Mouse (Mus musculus) thymus, adult 18-20 months (tissue): ENCODE results near the gene Msrb3.

Source experiments
- DNase-seq, 2 experiments: peaks; one replicate each; pipeline ENCODE4 v3.0.0; 2022; ENCODE audit warnings: mixed read lengths in 2 of 2

Msrb3 gene

DNA sequence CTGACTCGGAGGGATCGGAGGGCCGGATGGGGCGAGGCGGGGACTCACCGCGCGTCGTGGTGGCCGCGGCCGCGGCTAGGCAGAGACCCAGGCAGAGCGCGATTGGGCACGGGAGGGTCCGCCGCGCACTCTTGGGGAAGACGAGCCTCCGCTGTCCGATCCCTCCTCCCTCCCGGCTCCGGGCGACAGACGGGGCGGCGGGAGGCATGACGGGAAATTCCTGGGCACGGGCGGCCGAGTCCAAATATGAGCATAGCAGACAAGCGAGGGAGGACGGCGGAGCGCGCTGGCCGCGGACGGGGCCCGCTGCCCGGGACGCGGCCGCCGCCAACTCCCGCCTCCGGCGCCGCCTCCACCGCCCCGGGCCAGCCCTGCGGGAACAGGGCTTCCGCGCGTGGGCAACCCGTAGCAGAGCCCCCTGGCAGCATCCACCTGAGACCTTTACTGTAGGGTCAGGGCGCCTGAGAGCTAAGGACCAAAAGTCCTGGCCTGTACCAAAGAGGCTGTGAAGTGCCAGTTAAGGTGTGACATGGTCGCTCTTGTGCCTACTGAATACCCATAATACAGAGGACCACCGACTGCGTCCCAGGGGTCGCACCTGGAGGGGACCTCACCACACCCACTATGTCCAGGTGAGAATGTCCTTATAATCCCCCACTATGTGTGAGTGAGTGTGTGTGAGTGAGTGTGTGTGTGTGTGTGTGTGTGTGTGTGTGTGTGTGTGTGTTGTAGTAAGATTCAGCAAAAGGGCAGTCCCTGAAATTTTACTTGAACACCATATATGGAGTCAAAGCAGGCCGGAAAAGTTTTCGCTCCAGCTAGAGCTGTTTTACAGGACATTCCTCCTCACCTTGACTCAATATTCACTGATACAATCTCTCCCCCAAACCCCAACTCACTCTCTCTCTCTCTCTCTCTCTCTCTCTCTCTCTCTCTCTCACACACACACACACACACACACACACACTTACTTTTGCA, at the start of gene Msrb3:
Msrb3 (minus strand) TSS at position 317 of the 978 bp plus-strand sequence.
- peak in 1 of 2 experiments; percentile 13 for DNase-seq

DNA sequence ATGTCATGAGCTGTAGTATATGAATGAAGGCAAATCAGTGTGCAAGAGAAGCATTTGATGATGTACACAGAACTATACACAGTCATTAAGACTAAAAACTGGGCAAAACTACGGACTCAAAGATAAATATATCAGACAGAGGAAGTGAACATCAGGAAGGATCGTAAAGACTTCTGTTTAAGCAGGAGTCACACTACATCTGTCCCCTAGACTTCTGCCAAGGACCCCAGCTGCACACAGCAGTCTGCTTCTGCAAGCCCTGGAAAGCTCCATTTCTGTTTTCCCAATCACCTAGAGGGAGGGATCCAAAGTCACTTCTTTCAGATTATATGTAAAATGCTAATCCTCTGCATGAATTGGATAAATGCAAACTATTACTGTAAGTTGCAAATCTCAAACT, 49.6 kb upstream of the Msrb3 start:
- DNase-seq, result no peak

- DNase-seq, result no peak
These were observed 48.9 kb upstream of the Msrb3 start for GRCm38 (mm10) chr10:120947842-120948241.

- no peak for DNase-seq
These were observed 47.9 kb upstream of the Msrb3 start for GRCm38 (mm10) chr10:120946847-120947246.

- no peak for DNase-seq
These were observed 40.0 kb upstream of the Msrb3 start for GRCm38 (mm10) chr10:120938904-120939208.

- DNase-seq, result no peak
These were observed 39.4 kb upstream of the Msrb3 start for GRCm38 (mm10) chr10:120938077-120938903.

DNA sequence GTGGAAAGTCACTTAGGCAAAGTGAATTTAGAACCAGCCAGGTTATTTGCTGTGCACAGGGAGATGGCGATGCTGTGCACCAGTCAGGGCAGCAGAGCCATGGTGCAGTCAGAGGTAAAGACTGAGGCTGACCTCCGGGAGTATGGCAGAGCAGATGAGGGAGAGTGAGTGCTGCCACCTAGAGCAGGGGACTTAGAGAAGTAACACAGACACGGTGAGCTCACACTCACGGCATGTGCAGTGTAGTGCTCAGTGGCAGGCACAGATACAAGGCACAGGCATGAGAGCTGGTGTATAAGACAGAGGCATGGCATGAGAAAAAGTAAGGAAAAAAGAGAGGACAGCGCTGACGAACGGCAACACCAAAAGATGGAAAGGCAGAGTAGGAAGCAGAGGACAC, 30.6 kb upstream of the Msrb3 start:
- no peak for DNase-seq

- no peak for DNase-seq
These were observed 29.3 kb upstream of the Msrb3 start for GRCm38 (mm10) chr10:120928183-120928582.

DNA sequence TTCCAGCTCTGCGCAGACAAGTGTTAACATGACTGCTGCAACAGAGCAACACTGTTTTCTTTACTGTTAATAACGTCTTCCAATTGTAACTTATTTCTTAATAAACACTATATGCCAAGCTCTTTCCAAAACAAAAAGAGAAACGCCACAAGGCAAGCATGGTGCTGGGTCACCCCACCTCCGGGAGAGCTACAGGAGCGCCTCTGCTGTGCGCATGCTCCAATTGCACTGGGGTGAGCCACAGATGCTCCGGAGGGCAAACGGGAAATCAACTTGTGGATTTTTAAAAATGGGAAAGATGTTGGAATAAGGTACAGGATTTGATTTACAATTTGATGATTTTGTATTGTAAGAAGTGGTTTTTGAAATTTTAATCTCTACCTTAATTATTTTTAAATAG, 27.3 kb upstream of the Msrb3 start:
- no peak for DNase-seq

GRCm38 (mm10) chr10:120921501-120921900, 22.6 kb upstream of the Msrb3 start:
- no peak for DNase-seq

GRCm38 (mm10) chr10:120920604-120921003, 21.7 kb upstream of the Msrb3 start:
- no peak for DNase-seq

GRCm38 (mm10) chr10:120916250-120916649, 17.3 kb upstream of the Msrb3 start:
- DNase-seq, result no peak

DNA sequence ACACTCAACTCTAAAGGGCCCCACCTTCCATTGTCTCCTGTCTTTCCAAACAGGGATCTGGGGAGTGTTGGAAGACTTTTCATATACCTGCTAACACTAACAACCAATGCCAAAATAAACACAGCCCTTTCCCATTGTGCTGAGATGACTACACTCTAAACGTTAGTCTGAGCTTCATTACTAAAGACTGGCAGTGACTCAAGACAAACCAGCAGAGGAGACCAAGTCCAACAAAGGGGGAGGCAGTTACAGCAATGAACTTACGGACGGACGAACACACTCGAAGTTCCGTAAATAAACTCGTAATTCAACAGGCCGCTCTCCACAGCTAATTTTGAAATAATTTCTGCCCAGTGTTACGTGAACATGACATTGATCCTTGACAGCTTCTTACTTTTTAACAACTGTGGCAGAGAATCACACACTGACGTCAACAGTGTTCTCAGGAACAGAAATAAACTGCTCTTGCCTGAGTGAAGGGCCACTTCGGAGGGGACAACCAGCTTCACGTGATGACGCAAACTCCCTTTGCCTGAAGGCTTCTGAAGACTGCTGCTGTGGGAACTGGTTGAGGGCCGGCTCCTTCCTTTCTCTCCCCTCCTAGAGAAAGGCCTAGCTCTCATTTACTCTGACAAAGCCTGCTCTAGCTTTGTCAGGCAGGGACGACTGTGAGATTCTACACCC, 16.2 kb upstream of the Msrb3 start:
- no peak for DNase-seq

DNA sequence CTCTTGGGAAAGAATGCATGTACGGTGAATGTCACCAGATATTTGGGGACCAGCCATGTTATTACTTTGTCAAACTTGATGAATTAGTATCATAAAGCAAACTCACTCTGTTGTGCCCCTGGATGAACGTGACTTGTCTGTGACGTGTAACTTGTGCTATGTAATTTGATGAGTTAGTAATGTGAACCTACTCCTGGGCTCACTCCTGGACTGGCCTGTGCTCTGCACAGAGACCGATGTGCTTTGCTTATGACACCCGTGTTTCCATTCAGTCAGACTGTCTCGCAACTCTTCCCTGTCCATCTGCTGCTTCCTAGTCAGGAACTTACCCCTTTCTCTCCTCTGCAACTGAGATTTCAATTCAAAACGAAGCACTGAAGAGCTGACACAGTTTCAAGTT, 15.4 kb upstream of the Msrb3 start:
- no peak for DNase-seq

DNA sequence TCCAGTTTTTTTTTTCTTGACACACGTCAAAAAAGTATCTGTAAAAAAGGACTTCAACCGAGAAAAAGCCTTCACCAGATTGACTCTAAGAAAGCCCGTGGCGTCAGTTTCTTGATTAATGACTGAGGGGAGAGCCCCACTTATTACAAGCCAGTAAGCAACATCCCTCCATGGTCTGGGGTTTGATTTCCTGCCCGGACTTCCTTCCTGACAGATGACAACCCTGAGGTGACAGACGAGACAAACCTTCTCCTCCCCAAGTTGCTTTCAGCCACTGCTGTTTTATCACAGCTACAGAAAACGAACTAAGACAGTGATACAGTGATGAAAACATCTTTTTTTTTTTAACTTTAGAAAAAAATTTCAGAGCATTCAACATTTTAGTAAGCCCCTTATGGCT, 14.9 kb upstream of the Msrb3 start:
- DNase-seq, result no peak

DNA sequence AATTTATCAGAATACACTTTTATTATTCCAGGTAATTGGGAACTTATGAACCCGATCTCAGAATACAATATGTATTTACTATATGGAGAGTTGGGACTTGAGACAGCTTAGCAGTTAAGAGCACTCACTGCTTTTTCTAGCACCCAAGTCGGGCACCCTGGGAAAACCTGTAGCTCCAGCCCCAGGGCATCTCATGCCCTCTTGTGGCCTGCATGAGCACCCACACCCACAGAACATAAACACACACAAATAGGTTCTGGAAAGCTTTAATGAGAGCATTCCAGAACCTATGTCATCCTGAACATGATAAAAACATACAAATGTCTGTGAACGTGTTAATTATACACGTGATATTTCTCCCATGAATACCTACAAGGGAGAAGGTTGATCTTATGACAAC, 13.1 kb upstream of the Msrb3 start:
- no peak for DNase-seq

GRCm38 (mm10) chr10:120908776-120909574, 10.1 kb upstream of the Msrb3 start:
- no peak for DNase-seq

- no peak for DNase-seq
These were observed 5.8 kb upstream of the Msrb3 start for GRCm38 (mm10) chr10:120904676-120905075.

- DNase-seq, result no peak
These were observed 5.1 kb upstream of the Msrb3 start for GRCm38 (mm10) chr10:120903843-120904468.

DNA sequence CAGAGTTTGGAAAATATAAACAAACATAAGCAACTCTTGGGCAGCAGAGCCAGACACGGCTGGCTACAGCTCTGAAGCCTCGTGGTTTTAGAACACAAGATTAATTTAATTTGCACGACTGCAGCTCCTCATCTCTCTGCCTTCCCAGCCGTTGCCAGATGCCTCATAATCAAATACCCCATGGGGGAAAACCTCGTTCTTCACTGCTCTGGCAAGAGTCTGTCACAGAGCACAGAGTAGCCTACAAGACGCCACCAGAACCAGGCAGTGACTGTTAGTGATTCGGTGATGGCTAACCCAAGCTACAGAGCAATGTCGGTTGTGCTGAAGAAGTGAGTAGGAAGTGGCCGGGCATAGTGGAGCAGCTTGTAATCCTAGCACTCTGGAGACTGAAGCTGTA, 2.8 kb upstream of the Msrb3 start:
- DNase-seq, result no peak

- no peak for DNase-seq
These were observed 1.2 kb upstream of the Msrb3 start for GRCm38 (mm10) chr10:120900096-120900495.

- DNase-seq, result no peak
These were observed 544 bp downstream of the Msrb3 start for GRCm38 (mm10) chr10:120898357-120898756.
